Mouse (Mus musculus): ENCODE measurements around the gene Ccdc58. TPM values are rescaled to one million over a fixed set of nuclear protein-coding genes. Genes with fewer than 3 reads are reported as not detected.
"Not testable (repeated sequence)": the region's sequence is repeated elsewhere in the genome, so short reads cannot be mapped to it uniquely, and the experiment has no call there.

Ccdc58 gene
- 39.3 and 42.4 TPM in 2 replicates for polyA plus RNA-seq (2015; fragmentation: Nextera tagmentation; extraction: Ambion mirVana)

DNA sequence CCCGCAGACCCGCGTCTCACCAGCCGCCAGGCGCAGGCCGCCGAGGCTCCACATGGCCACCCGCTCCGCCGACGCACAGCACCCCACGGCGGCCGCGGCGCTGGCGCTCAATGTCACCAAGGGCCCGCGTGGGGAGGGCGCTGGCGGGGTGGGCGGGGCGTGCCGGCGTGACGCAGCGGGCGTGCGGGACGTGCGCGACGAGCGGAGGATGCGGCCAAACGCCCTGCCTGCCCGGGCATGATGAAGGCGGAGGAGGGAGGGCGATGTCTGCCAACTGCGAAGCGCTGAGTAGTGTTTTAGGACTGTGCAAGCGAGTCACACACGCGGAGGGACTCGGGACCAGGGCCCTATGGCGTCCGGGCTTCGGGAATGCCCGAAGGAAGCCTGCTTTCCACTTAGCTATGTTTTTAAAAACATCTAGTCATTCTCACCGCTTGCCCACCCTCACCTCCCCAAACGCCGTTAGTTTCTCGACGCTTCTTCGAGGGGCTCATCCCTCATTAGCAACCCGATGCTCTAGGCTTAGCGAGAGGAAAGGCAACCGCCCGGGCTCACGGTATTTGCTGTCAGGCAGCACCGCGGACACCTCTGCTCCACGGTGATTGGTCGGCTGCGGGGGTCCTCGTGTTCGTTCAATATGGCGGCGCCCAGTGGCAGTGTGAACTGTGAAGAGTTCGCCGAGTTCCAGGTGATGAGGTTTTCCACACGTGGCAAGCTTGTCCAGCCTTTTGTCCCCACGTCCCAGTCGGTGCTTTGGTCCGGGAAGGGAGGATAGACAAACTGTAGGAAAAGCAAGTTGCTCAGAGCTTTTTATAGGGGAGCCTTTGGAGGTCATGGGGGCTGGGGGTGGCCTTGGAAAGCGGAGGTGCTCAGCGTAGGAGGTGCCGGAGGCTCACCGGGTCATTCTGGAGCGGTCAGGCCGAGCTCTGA is at the start of gene Ccdc58, which contains the start of gene Fam162a:
TSS of gene Ccdc58 (plus strand) at position 236 of the 930 bp plus-strand sequence.
TSS of gene Fam162a (minus strand) at position 145 of the 930 bp plus-strand sequence.
- H3K27ac ChIP-seq (replicated peaks) = peak within 1 kb of the TSS; percentile 97
- no peaks in the 10 kb centered on the region for H3K27me3 ChIP-seq
- H3K4me1 ChIP-seq (replicated peaks) = peaks cover 43% of the 10 kb centered on the region
- H3K9me3 ChIP-seq (replicated peaks) = no peaks in the 10 kb centered on the region
- H3K4me2 ChIP-seq = peak within 1 kb of the TSS; percentile 93
- H3K9ac ChIP-seq = peak within 1 kb of the TSS; percentile 86
- ATAC-seq (ENCODE audit: insufficient read depth) = peak; percentile 95
- H3K4me3 ChIP-seq (replicated peaks) = peak within 1 kb of the TSS; percentile 90
- 0 out of 2 replicates have a peak, but pooled peaks cover 7% of the 10 kb centered on the region for H3K36me3 ChIP-seq (replicated peaks)
- under 1% methylated on average over 81 of the region's 81 CpGs for whole genome bisulfite sequencing (ENCODE audit: insufficient replicate concordance)

- not testable (repeated sequence) for H3K27ac ChIP-seq (replicated peaks); ATAC-seq (ENCODE audit: insufficient read depth); H3K27me3 ChIP-seq; H3K9me3 ChIP-seq (replicated peaks); H3K4me3 ChIP-seq (replicated peaks); H3K9ac ChIP-seq; H3K4me1 ChIP-seq (replicated peaks); H3K4me2 ChIP-seq
- H3K36me3 ChIP-seq (replicated peaks) = peaks cover 63% of the 10 kb centered on the region
- 80% methylated on average over 2 of the region's 2 CpGs for WGBS (ENCODE audit: insufficient replicate concordance)
Measured at GRCm38 (mm10) chr16:36028120-36028519, 43.4 kb upstream of the Ccdc58 start.

- Histone ChIP-seq H3K4me3 (replicated peaks) (peak within 1 kb of the TSS; percentile 70), H3K4me2 (peak within 1 kb of the TSS; percentile 84), H3K27me3 (no peaks in the 10 kb centered on the region), H3K27ac (replicated peaks) (peak within 1 kb of the TSS; percentile 78), H3K9ac (peak within 1 kb of the TSS; percentile 69), H3K36me3 (replicated peaks) (peaks cover 35% of the 10 kb centered on the region), H3K4me1 (replicated peaks) (peaks cover 15% of the 10 kb centered on the region), H3K9me3 (replicated peaks) (no peaks in the 10 kb centered on the region)
- 1% methylated on average over 39 of the region's 39 CpGs for WGBS (ENCODE audit: insufficient replicate concordance)
- peak; percentile 94 for ATAC-seq (ENCODE audit: insufficient read depth)
Measured at GRCm38 (mm10) chr16:36040640-36041624, 30.6 kb upstream of the Ccdc58 start, which contains the start of gene Wdr5b. TSS of gene Wdr5b (plus strand) at chr16:36041190.

- peak overlapping the region; percentile 69 for H3K9ac ChIP-seq
- H3K4me3 ChIP-seq (replicated peaks) = peak overlapping the region; percentile 70
- H3K4me2 ChIP-seq = peak overlapping the region; percentile 84
- H3K27me3 ChIP-seq = no peaks in the 10 kb centered on the region
- WGBS (ENCODE audit: insufficient replicate concordance) = 14% methylated on average over 11 of the region's 11 CpGs
- H3K9me3 ChIP-seq (replicated peaks) = no peaks in the 10 kb centered on the region
- peak overlapping the region; percentile 78 for H3K27ac ChIP-seq (replicated peaks)
- no peak for ATAC-seq (ENCODE audit: insufficient read depth)
- peaks cover 15% of the 10 kb centered on the region for H3K4me1 ChIP-seq (replicated peaks)
- H3K36me3 ChIP-seq (replicated peaks) = peaks cover 38% of the 10 kb centered on the region
Measured at GRCm38 (mm10) chr16:36041625-36042020, 29.9 kb upstream of the Ccdc58 start.

DNA sequence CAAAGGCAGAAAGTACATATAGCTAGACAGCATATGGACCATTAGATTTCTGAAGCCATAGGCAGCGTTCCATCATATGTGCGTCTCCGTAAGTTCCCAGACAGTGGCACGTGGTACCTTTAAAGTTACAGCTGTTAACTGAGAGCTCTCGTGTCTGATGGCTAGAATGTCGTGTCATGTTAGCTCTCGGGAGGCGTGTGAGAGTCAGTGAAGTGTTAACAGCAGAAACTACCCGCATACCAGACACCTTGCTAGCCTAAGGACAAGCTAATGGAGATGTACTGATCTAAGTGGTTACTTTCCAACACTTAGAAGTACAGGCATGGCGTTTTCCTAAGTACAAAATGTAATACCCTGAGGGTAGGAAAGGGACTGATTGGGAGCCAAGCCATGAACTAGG is 28.4 kb upstream of the Ccdc58 start:
- ATAC-seq (ENCODE audit: insufficient read depth) = no peak
- Histone ChIP-seq H3K4me1 (replicated peaks) (peaks cover 15% of the 10 kb centered on the region), H3K9ac (no peak overlapping the region), H3K4me2 (no peak overlapping the region), H3K9me3 (replicated peaks) (no peaks in the 10 kb centered on the region), H3K27me3 (no peaks in the 10 kb centered on the region), H3K36me3 (replicated peaks) (peaks cover 47% of the 10 kb centered on the region), H3K27ac (replicated peaks) (no peak overlapping the region), H3K4me3 (replicated peaks) (no peak overlapping the region)
- WGBS (ENCODE audit: insufficient replicate concordance) = 82% methylated on average over 10 of the region's 10 CpGs

GRCm38 (mm10) chr16:36043964-36044363 is 27.5 kb upstream of the Ccdc58 start:
- Histone ChIP-seq H3K4me1 (replicated peaks) (peaks cover 15% of the 10 kb centered on the region), H3K9ac (no peak overlapping the region), H3K9me3 (replicated peaks) (no peaks in the 10 kb centered on the region), H3K4me2 (no peak overlapping the region), H3K36me3 (replicated peaks) (peaks cover 56% of the 10 kb centered on the region), H3K27me3 (no peaks in the 10 kb centered on the region), H3K4me3 (replicated peaks) (no peak overlapping the region), H3K27ac (replicated peaks) (no peak overlapping the region)
- no peak for ATAC-seq (ENCODE audit: insufficient read depth)
- 84% methylated on average over 4 of the region's 4 CpGs for WGBS (ENCODE audit: insufficient replicate concordance)

DNA sequence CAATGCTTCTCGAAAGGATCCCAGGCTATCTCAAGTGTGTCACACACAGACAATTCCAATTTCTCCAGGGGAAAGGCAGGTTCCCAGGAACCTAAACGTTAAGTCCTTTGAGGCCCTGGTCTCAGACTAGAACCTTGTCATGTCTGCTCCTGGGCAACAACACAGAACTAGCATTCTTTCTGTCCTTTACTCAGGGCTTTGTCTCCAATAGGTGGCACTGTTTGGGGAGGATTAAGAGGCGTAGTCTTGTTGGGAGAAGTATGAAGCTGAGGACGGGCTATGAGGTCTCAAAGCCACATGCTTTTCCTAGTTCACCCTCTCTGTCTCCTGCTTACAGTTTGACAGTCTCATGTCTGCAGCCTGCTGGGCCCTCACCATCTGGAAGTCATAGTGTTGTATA is 23.9 kb upstream of the Ccdc58 start:
- no peaks in the 10 kb centered on the region for H3K27me3 ChIP-seq
- no peak overlapping the region for H3K4me2 ChIP-seq
- peaks cover under 1% of the 10 kb centered on the region for H3K4me1 ChIP-seq (replicated peaks)
- H3K4me3 ChIP-seq (replicated peaks) = no peak overlapping the region
- no peak overlapping the region for H3K27ac ChIP-seq (replicated peaks)
- no peak for ATAC-seq (ENCODE audit: insufficient read depth)
- 80% methylated on average over 4 of the region's 4 CpGs for WGBS (ENCODE audit: insufficient replicate concordance)
- no peak overlapping the region for H3K9ac ChIP-seq
- H3K36me3 ChIP-seq (replicated peaks) = peaks cover 87% of the 10 kb centered on the region
- H3K9me3 ChIP-seq (replicated peaks) = no peaks in the 10 kb centered on the region

DNA sequence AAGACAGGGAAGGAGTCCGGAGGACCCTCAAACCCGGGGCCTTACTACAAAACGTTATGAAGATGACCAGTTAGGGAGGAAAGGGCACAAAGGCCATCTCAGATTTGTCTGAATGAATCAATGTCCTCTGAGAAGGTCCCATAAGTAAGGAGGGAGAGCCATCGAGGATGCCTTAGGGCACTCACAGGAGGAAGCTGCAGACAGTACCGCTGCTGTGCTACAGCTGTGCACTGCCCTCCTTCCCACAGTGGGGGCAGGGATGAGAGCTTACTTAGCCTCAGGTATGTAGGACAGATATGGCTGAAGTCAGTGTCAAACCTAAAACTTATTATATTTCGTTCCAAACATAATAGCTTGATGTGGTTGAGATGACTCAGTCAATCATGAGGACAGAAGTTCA is 20.0 kb upstream of the Ccdc58 start:
- Histone ChIP-seq H3K9me3 (replicated peaks) (no peaks in the 10 kb centered on the region), H3K27ac (replicated peaks) (no peak overlapping the region), H3K36me3 (replicated peaks) (peaks cover 74% of the 10 kb centered on the region), H3K9ac (no peak overlapping the region), H3K27me3 (no peaks in the 10 kb centered on the region), H3K4me2 (no peak overlapping the region), H3K4me3 (replicated peaks) (no peak overlapping the region), H3K4me1 (replicated peaks) (no peaks in the 10 kb centered on the region)
- no peak for ATAC-seq (ENCODE audit: insufficient read depth)
- WGBS (ENCODE audit: insufficient replicate concordance) = 83% methylated on average over 6 of the region's 6 CpGs

- Histone ChIP-seq H3K27ac (replicated peaks) (no peak overlapping the region), H3K4me3 (replicated peaks) (no peak overlapping the region), H3K36me3 (replicated peaks) (peaks cover 54% of the 10 kb centered on the region), H3K9ac (no peak overlapping the region), H3K9me3 (replicated peaks) (no peaks in the 10 kb centered on the region), H3K4me2 (no peak overlapping the region), H3K4me1 (replicated peaks) (peaks cover 4% of the 10 kb centered on the region), H3K27me3 (no peaks in the 10 kb centered on the region)
- WGBS (ENCODE audit: insufficient replicate concordance) = 71% methylated on average over 6 of the region's 6 CpGs
- no peak for ATAC-seq (ENCODE audit: insufficient read depth)
Measured at GRCm38 (mm10) chr16:36053524-36054275, 17.8 kb upstream of the Ccdc58 start.

DNA sequence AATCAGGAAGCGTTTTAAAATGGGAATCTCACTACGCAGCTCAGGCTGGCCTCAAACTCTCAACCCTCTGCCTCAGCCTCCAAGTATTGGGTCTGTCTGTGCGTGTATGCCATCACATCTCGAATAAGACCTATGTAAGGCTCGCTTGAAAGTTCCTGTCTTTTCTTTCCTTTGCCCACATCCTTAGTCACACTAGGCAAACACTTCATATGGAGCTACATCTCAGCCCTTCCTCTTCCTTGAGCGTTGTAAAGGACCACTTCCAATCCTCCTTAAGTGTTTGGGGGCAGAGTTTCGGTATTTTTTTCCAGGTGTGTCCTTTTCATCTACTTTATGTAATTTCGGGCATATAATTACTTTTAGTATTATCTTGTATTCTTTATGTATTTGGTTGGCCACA is 16.6 kb upstream of the Ccdc58 start:
- no peak overlapping the region for H3K27ac ChIP-seq (replicated peaks)
- H3K4me3 ChIP-seq (replicated peaks) = no peak overlapping the region
- H3K4me2 ChIP-seq = no peak overlapping the region
- no peak overlapping the region for H3K9ac ChIP-seq
- no peaks in the 10 kb centered on the region for H3K9me3 ChIP-seq (replicated peaks)
- H3K36me3 ChIP-seq (replicated peaks) = peaks cover 42% of the 10 kb centered on the region
- no peak for ATAC-seq (ENCODE audit: insufficient read depth)
- 82% methylated on average over 8 of the region's 8 CpGs for WGBS (ENCODE audit: insufficient replicate concordance)
- no peaks in the 10 kb centered on the region for H3K27me3 ChIP-seq
- H3K4me1 ChIP-seq (replicated peaks) = peaks cover 4% of the 10 kb centered on the region
